Mouse (Mus musculus): ENCODE measurements around the gene Efemp2. TPM values are rescaled to one million over a fixed set of nuclear protein-coding genes. Genes with fewer than 3 reads are reported as not detected.

The Efemp2 gene
- total and polyA plus RNA-seq, 3 experiments = 3.1 to 6.7 (median 4.6) TPM

DNA sequence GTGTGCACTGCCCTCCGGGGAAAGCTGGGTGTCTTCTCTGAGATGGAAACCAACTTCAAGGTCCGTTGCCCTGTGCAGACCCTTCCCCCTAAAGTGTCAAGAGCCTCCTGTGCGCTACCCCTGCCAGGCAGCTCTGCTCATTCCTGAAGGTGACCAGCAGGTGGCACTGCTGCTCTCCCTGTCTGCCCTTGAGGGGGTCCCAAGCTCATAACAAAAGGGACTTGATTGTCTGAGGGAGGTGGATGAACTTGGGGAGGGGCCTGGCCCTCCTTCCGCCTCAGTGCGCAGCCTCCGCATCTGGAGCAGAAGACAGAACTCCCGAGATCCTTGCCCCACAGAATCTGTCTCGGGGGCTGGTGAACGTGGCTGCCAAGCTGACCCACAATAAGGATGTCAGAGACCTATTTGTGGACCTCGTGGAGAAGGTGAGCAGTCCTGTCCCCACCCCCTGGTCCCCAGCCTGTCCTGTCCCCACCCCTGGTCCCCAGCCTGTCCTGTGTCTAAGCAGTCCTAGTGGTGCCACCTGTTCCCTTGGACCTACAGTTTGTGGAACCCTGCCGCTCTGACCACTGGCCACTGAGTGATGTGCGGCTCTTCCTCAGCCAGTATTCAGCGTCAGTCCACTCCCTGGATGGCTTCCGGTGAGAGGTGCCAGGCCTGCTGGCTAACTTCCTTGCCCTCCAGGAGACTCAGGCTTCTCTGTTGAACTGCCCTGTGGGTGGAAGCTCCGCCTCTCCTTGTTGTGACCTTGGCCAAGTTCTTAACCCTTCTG is 9.8 kb upstream of the Efemp2 start:
- H3K9me3 ChIP-seq (replicated peaks) = no peaks in the 10 kb centered on the region
- ATAC-seq (ENCODE audit: extremely low read depth, insufficient number of reproducible peaks, low FRiP score, poor library complexity, severe bottlenecking) = no peak
- TF ChIP-seq CTCF (IDR thresholded peaks at IDR 0.05; ENCODE audit: low read depth, low read length) (peak; percentile 89), GATA1 (IDR thresholded peaks at IDR 0.05; ENCODE audit: borderline replicate concordance, low read length) (no peak), TAL1 (conservative IDR thresholded peaks at IDR 0.05; ENCODE audit: low read depth, low read length) (no peak)
- no peak overlapping the region for H3K4me3 ChIP-seq (ENCODE audit: low read depth, low read length)
- peaks cover 72% of the 10 kb centered on the region for H3K36me3 ChIP-seq (replicated peaks)
- H3K27me3 ChIP-seq (ENCODE audit: insufficient read depth, low read length) = no peaks in the 10 kb centered on the region
- H3K4me1 ChIP-seq (ENCODE audit: insufficient read depth, low read depth, low read length) = peaks cover 50% of the 10 kb centered on the region
- DNase-seq (ENCODE audit: low spot score) = no peak

DNA sequence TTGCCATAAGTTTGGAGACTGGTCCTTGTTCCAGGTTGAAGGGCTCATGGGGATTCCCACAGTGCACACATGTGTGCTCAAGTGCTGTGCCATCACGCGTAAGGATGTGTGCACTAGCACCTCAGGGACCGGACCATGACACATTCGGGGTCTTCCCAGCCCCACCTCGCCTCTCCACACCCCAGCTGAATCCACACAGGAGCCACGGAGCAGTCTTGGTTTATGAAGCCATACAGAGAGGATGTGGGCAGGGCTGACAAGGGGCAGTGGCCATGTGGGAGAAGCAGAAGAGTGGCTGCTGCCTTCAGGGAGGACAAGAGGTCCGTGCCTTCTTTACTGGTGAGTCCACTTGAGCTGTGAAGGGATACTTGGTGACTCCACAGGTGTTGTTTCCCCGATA is 8.7 kb upstream of the Efemp2 start:
- no peak for ATAC-seq (ENCODE audit: extremely low read depth, insufficient number of reproducible peaks, low FRiP score, poor library complexity, severe bottlenecking)
- Histone ChIP-seq H3K36me3 (replicated peaks) (peaks cover 72% of the 10 kb centered on the region), H3K9me3 (replicated peaks) (no peaks in the 10 kb centered on the region), H3K4me1 (ENCODE audit: insufficient read depth, low read depth, low read length) (peaks cover 40% of the 10 kb centered on the region), H3K4me3 (ENCODE audit: low read depth, low read length) (no peak overlapping the region), H3K27me3 (ENCODE audit: insufficient read depth, low read length) (peaks cover 3% of the 10 kb centered on the region)
- TF ChIP-seq CTCF (IDR thresholded peaks at IDR 0.05; ENCODE audit: low read depth, low read length) (no peak), TAL1 (conservative IDR thresholded peaks at IDR 0.05; ENCODE audit: low read depth, low read length) (no peak), GATA1 (IDR thresholded peaks at IDR 0.05; ENCODE audit: borderline replicate concordance, low read length) (no peak), POLR2AphosphoS5 (IDR thresholded peaks at IDR 0.05; ENCODE audit: insufficient replicate concordance, low read depth, low read length) (no peak), GATA2 (IDR thresholded peaks at IDR 0.05; ENCODE audit: borderline replicate concordance, low read depth, low read length) (no peak)
- no peak for DNase-seq (ENCODE audit: low spot score)

DNA sequence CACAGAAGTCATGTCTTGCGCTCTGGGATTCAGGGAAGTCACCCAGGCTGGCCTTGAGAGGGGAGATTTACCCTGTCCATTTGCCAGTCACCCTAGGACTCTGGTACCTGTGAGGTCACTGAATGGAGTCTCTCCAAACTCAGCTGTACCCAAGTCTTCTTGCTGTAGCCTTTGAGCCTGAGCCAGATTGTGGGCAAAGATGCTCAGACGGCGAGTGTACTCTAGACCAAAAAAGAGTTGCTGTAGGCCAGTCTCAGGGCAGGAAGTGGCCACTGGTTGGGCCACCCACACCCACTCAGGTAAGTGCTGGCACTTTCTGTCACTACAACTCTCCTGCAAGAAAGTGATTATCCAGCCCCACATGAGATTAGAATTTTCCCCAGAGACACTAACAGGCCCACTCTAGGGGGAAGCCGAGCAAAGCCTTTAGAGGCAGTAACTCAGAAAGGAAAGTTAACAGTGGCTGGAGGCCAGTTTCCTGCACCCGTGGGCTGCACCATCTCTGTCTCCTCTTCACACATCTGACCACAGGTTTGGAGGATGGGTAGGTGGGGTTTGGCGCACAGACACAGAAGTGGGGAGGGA is 6.7 kb upstream of the Efemp2 start:
- peaks cover 64% of the 10 kb centered on the region for H3K36me3 ChIP-seq (replicated peaks)
- peaks cover 8% of the 10 kb centered on the region for H3K27me3 ChIP-seq (ENCODE audit: insufficient read depth, low read length)
- no peak overlapping the region for H3K4me3 ChIP-seq (ENCODE audit: low read depth, low read length)
- TF ChIP-seq POLR2AphosphoS5 (IDR thresholded peaks at IDR 0.05; ENCODE audit: insufficient replicate concordance, low read depth, low read length) (no peak), GATA1 (IDR thresholded peaks at IDR 0.05; ENCODE audit: borderline replicate concordance, low read length) (no peak), GATA2 (IDR thresholded peaks at IDR 0.05; ENCODE audit: borderline replicate concordance, low read depth, low read length) (no peak), CTCF (IDR thresholded peaks at IDR 0.05; ENCODE audit: low read depth, low read length) (no peak), TAL1 (conservative IDR thresholded peaks at IDR 0.05; ENCODE audit: low read depth, low read length) (no peak)
- peaks cover 25% of the 10 kb centered on the region for H3K4me1 ChIP-seq (ENCODE audit: insufficient read depth, low read depth, low read length)
- H3K9me3 ChIP-seq (replicated peaks) = no peaks in the 10 kb centered on the region
- DNase-seq (ENCODE audit: low spot score) (no peak), ATAC-seq (ENCODE audit: extremely low read depth, insufficient number of reproducible peaks, low FRiP score, poor library complexity, severe bottlenecking) (no peak)

DNA sequence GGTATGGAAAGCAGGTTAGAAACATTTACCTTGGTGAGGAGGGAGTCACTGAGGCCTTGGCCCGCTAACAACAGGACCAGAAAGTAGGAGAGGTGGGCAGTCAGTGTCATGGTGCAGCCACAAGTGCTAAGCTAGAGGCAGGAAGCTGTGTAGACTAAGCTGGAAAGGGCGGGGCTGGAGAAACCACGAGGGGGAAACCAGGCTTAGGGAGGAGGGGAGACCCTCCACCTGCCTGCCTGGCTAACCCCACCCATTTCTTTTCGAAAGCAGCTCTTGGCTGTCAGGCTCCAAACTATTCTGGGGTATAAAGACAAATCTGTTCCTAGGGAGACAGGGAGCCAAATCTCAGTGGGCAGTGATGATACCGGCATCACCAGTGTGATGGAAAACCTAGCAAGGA is 5.4 kb upstream of the Efemp2 start, which contains the start of gene Ctsw:
Gene Ctsw (minus strand): TSS at position 134 of the 400 bp plus-strand sequence.
- Histone ChIP-seq H3K36me3 (replicated peaks) (peaks cover 50% of the 10 kb centered on the region), H3K4me3 (ENCODE audit: low read depth, low read length) (no peak within 1 kb of the TSS), H3K9me3 (replicated peaks) (no peaks in the 10 kb centered on the region), H3K4me1 (ENCODE audit: insufficient read depth, low read depth, low read length) (peaks cover 23% of the 10 kb centered on the region), H3K27me3 (ENCODE audit: insufficient read depth, low read length) (peaks cover 12% of the 10 kb centered on the region)
- DNase-seq (ENCODE audit: low spot score) = no peak
- TF ChIP-seq GATA1 (IDR thresholded peaks at IDR 0.05; ENCODE audit: borderline replicate concordance, low read length) (no peak), POLR2AphosphoS5 (IDR thresholded peaks at IDR 0.05; ENCODE audit: insufficient replicate concordance, low read depth, low read length) (no peak), TAL1 (conservative IDR thresholded peaks at IDR 0.05; ENCODE audit: low read depth, low read length) (no peak), CTCF (IDR thresholded peaks at IDR 0.05; ENCODE audit: low read depth, low read length) (no peak), GATA2 (IDR thresholded peaks at IDR 0.05; ENCODE audit: borderline replicate concordance, low read depth, low read length) (no peak)
- ATAC-seq (ENCODE audit: extremely low read depth, insufficient number of reproducible peaks, low FRiP score, poor library complexity, severe bottlenecking) = no peak

DNA sequence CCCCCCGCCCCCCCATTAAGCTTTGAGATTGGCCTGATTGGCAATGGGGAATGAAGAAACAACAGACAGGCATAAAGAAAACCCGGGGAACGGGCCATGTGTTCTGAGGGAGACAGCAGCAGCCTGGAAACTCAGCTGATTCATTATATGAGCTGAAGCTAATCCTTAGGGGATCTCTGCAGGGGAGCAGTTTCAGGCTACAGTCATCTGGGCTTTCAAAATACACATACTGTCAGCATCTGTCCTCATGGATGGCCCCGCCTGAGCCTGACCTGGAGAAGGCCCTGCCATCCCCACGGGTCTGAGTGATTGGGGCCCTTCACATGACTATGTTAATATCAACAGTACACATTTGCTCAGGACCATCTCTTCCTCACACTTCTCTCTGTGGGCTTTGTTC is 1.9 kb upstream of the Efemp2 start:
- no peak for DNase-seq (ENCODE audit: low spot score)
- peaks cover 43% of the 10 kb centered on the region for H3K27me3 ChIP-seq (ENCODE audit: insufficient read depth, low read length)
- peaks cover 15% of the 10 kb centered on the region for H3K36me3 ChIP-seq (replicated peaks)
- no peaks in the 10 kb centered on the region for H3K9me3 ChIP-seq (replicated peaks)
- no peak for ATAC-seq (ENCODE audit: extremely low read depth, insufficient number of reproducible peaks, low FRiP score, poor library complexity, severe bottlenecking)
- TF ChIP-seq GATA2 (IDR thresholded peaks at IDR 0.05; ENCODE audit: borderline replicate concordance, low read depth, low read length) = no peak
- TF ChIP-seq POLR2AphosphoS5 (IDR thresholded peaks at IDR 0.05; ENCODE audit: insufficient replicate concordance, low read depth, low read length) = no peak
- no peak for TF ChIP-seq GATA1 (IDR thresholded peaks at IDR 0.05; ENCODE audit: borderline replicate concordance, low read length)
- no peak for TF ChIP-seq TAL1 (conservative IDR thresholded peaks at IDR 0.05; ENCODE audit: low read depth, low read length)
- no peak for TF ChIP-seq CTCF (IDR thresholded peaks at IDR 0.05; ENCODE audit: low read depth, low read length)
- no peak overlapping the region for H3K4me3 ChIP-seq (ENCODE audit: low read depth, low read length)
- peaks cover 26% of the 10 kb centered on the region for H3K4me1 ChIP-seq (ENCODE audit: insufficient read depth, low read depth, low read length)

DNA sequence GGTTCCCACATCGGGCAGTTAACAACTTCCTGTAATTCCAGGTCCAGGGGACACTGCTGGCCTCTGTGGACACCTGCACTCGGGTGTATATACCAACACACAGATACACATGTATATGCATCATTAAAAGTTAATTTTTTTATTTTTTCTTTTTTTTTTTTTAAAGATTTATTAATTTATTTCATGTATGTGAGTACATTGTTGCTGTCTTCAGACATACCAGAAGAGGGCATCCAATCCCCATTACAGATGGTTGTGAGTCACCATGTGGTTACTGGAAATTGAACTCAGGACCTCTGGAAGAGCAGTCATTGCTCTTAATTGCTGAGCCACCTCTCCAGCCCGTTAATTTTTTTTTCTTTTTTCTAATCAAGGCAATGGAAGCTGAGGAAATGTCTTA is 897 bp upstream of the Efemp2 start:
- ATAC-seq (ENCODE audit: extremely low read depth, insufficient number of reproducible peaks, low FRiP score, poor library complexity, severe bottlenecking) (no peak), DNase-seq (ENCODE audit: low spot score) (no peak)
- Histone ChIP-seq H3K27me3 (ENCODE audit: insufficient read depth, low read length) (peaks cover 50% of the 10 kb centered on the region), H3K4me3 (ENCODE audit: low read depth, low read length) (no peak overlapping the region), H3K9me3 (replicated peaks) (no peaks in the 10 kb centered on the region), H3K4me1 (ENCODE audit: insufficient read depth, low read depth, low read length) (peaks cover 22% of the 10 kb centered on the region), H3K36me3 (replicated peaks) (peaks cover 5% of the 10 kb centered on the region)
- no peak for TF ChIP-seq GATA1 (IDR thresholded peaks at IDR 0.05; ENCODE audit: borderline replicate concordance, low read length)
- TF ChIP-seq GATA2 (IDR thresholded peaks at IDR 0.05; ENCODE audit: borderline replicate concordance, low read depth, low read length) = no peak
- TF ChIP-seq TAL1 (conservative IDR thresholded peaks at IDR 0.05; ENCODE audit: low read depth, low read length) = no peak
- no peak for TF ChIP-seq POLR2AphosphoS5 (IDR thresholded peaks at IDR 0.05; ENCODE audit: insufficient replicate concordance, low read depth, low read length)
- no peak for TF ChIP-seq CTCF (IDR thresholded peaks at IDR 0.05; ENCODE audit: low read depth, low read length)
